Mouse (Mus musculus) MEL (cell line): ENCODE data around the gene Tnfrsf13c. TPM values are rescaled to one million over a fixed set of nuclear protein-coding genes. Genes with fewer than 3 reads are reported as not detected.

Source experiments
- DNase-seq: peaks from one replicate; pipeline ENCODE4 v3.0.0; 2011; ENCODE audit warnings: low read depth, low spot score
- H3K27ac ChIP-seq: 2 replicates; pipeline ENCODE4 v1.5.1; 2012; ENCODE audit warnings: low read depth, mild to moderate bottlenecking, control low read depth, low read length, moderate library complexity; ENCODE audit not compliant: control insufficient read depth
- H3K27me3 ChIP-seq, 2 experiments: fragments of 150-350 bp in 1 of 2; sonication (generic) in 1 of 2; 2 replicates each; pipeline ENCODE4 v1.6.1; 2012; ENCODE audit warnings: low read length in 2 of 2, mild to moderate bottlenecking in 2 of 2, improper control_type of control experiment in 1 of 2, moderate library complexity in 1 of 2; ENCODE audit not compliant: insufficient read depth in 2 of 2, control insufficient read depth in 1 of 2
- H3K36me3 ChIP-seq, 2 experiments: 2 replicates each; pipeline ENCODE4 v1.6.1; 2012 to 2014; ENCODE audit warnings: low read length in 2 of 2, improper control_type of control experiment in 1 of 2, inconsistent platforms in 1 of 2, mild to moderate bottlenecking in 1 of 2; ENCODE audit not compliant: insufficient read depth in 2 of 2, control insufficient read depth in 1 of 2
- H3K4me1 ChIP-seq, 2 experiments: fragments of 150-350 bp in 1 of 2; sonication (generic) in 1 of 2; 2 replicates each; pipeline ENCODE4 v1.6.1; 2012; ENCODE audit warnings: low read length in 2 of 2, improper control_type of control experiment in 1 of 2, mild to moderate bottlenecking in 1 of 2; ENCODE audit not compliant: insufficient read depth in 2 of 2, control insufficient read depth in 1 of 2
- H3K4me3 ChIP-seq, 2 experiments: fragments of 150-350 bp in 1 of 2; sonication (generic) in 1 of 2; 2 replicates each; pipeline ENCODE4 v1.5.1; 2012; ENCODE audit warnings: low read depth in 2 of 2, low read length in 2 of 2, mild to moderate bottlenecking in 2 of 2, moderate library complexity in 2 of 2, control low read depth in 1 of 2, improper control_type of control experiment in 1 of 2; ENCODE audit not compliant: control insufficient read depth in 1 of 2, insufficient read depth in 1 of 2
- H3K79me2 ChIP-seq: 2 replicates; pipeline ENCODE4 v1.6.1; 2012; ENCODE audit warnings: mild to moderate bottlenecking, low read length, moderate library complexity; ENCODE audit not compliant: control insufficient read depth, poor library complexity, insufficient read depth
- H3K9ac ChIP-seq: 2 replicates; pipeline ENCODE4 v1.6.1; 2012; ENCODE audit warnings: low read depth, mild to moderate bottlenecking, control low read depth, low read length, moderate library complexity; ENCODE audit not compliant: control insufficient read depth, poor library complexity, severe bottlenecking
- H3K9me3 ChIP-seq: fragments of 150-350 bp; sonication (generic); replicated peaks from 2 replicates; pipeline ENCODE4 v1.6.1; 2012; ENCODE audit warnings: mild to moderate bottlenecking, low read length, improper control_type of control experiment, moderate library complexity; ENCODE audit not compliant: insufficient read depth
- CHD1 ChIP-seq: IDR thresholded peaks from 2 replicates; pipeline ENCODE4 v1.6.1; 2012; ENCODE audit warnings: low read depth, mild to moderate bottlenecking, inconsistent platforms, low read length, improper control_type of control experiment
- E2F4 ChIP-seq: IDR thresholded peaks from 2 replicates; pipeline ENCODE4 v1.6.1; 2011; ENCODE audit warnings: low read depth, low read length, improper control_type of control experiment, borderline replicate concordance
- ELF1 ChIP-seq: IDR thresholded peaks from 2 replicates; pipeline ENCODE4 v1.6.1; 2014; ENCODE audit warnings: low read depth, mild to moderate bottlenecking, inconsistent platforms, low read length, improper control_type of control experiment, moderate library complexity
- HCFC1 ChIP-seq: IDR thresholded peaks from 2 replicates; pipeline ENCODE4 v1.6.1; 2012; ENCODE audit warnings: low read depth, mild to moderate bottlenecking, inconsistent platforms, low read length, improper control_type of control experiment, moderate library complexity
- JUND ChIP-seq: IDR thresholded peaks from 2 replicates; pipeline ENCODE4 v1.6.1; 2011; ENCODE audit warnings: low read depth, mild to moderate bottlenecking, improper control_type of control experiment, low read length
- MXI1 ChIP-seq: IDR thresholded peaks from 2 replicates; pipeline ENCODE4 v1.6.1; 2011; ENCODE audit warnings: mild to moderate bottlenecking, low read depth, low read length, improper control_type of control experiment
- MYB ChIP-seq: IDR thresholded peaks from 2 replicates; pipeline ENCODE4 v1.6.1; 2011; ENCODE audit warnings: mild to moderate bottlenecking, low read depth, low read length, improper control_type of control experiment
- NELFE ChIP-seq: IDR thresholded peaks from 2 replicates; pipeline ENCODE4 v1.6.1; 2011; ENCODE audit warnings: low read depth, low read length, improper control_type of control experiment
- NRF1 ChIP-seq: IDR thresholded peaks from 2 replicates; pipeline ENCODE4 v1.6.1; 2014; ENCODE audit warnings: low read depth, mild to moderate bottlenecking, inconsistent platforms, low read length, improper control_type of control experiment, moderate library complexity; ENCODE audit not compliant: poor library complexity, insufficient read depth, severe bottlenecking
- POLR2AphosphoS5 ChIP-seq: IDR thresholded peaks from 2 replicates; pipeline ENCODE4 v1.6.1; 2012; ENCODE audit warnings: low read depth, borderline replicate concordance, mild to moderate bottlenecking, inconsistent platforms, low read length, moderate library complexity, mixed read lengths
- RAD21 ChIP-seq: IDR thresholded peaks from 2 replicates; pipeline ENCODE4 v1.6.1; 2011; ENCODE audit warnings: mild to moderate bottlenecking, low read depth, low read length, improper control_type of control experiment
- TAL1 ChIP-seq: IDR thresholded peaks from 2 replicates; pipeline ENCODE4 v1.6.1; 2012; ENCODE audit warnings: mild to moderate bottlenecking, inconsistent platforms, low read length, moderate library complexity, mixed read lengths
- TCF12 ChIP-seq: IDR thresholded peaks from 2 replicates; pipeline ENCODE4 v1.6.1; 2014; ENCODE audit warnings: low read depth, mild to moderate bottlenecking, inconsistent platforms, low read length, improper control_type of control experiment, moderate library complexity
- UBTF ChIP-seq: IDR thresholded peaks from 2 replicates; pipeline ENCODE4 v1.6.1; 2012; ENCODE audit warnings: low read depth, mild to moderate bottlenecking, inconsistent platforms, low read length, improper control_type of control experiment, moderate library complexity, borderline replicate concordance; ENCODE audit not compliant: insufficient read depth
- USF2 ChIP-seq, 2 experiments: IDR thresholded peaks; 2 replicates each; pipeline ENCODE4 v1.6.1; 2011 to 2012; ENCODE audit warnings: improper control_type of control experiment in 2 of 2, low read length in 2 of 2, borderline replicate concordance in 1 of 2, inconsistent platforms in 1 of 2, low read depth in 1 of 2, mild to moderate bottlenecking in 1 of 2; ENCODE audit not compliant: insufficient read depth in 1 of 2
- polyA plus RNA-seq, 2 experiments: library from polyadenylated mRNA; stranded (reverse) in 1 of 2; unstranded in 1 of 2; fragments of >175 nt in 1 of 2; fragments of >200 nt in 1 of 2; gene quantifications; 2 replicates each; pipeline versions ENCODE4 v1.2.1 to v1.2.4; 2012; ENCODE audit warnings: low replicate concordance in 2 of 2, low read depth in 1 of 2; ENCODE audit not compliant: insufficient read length in 2 of 2, insufficient read depth in 1 of 2, missing spikeins in 1 of 2
- total RNA-seq: library from RNA; depleted of rRNA; stranded (reverse); fragments of 300-350 nt; gene quantifications from 2 replicates; pipeline ENCODE4 v1.2.3, GENCODE M21; 2012

Tnfrsf13c gene
- total and polyA plus RNA-seq, 3 experiments: 0.63 to 1.5 TPM; not detected in 1

DNA sequence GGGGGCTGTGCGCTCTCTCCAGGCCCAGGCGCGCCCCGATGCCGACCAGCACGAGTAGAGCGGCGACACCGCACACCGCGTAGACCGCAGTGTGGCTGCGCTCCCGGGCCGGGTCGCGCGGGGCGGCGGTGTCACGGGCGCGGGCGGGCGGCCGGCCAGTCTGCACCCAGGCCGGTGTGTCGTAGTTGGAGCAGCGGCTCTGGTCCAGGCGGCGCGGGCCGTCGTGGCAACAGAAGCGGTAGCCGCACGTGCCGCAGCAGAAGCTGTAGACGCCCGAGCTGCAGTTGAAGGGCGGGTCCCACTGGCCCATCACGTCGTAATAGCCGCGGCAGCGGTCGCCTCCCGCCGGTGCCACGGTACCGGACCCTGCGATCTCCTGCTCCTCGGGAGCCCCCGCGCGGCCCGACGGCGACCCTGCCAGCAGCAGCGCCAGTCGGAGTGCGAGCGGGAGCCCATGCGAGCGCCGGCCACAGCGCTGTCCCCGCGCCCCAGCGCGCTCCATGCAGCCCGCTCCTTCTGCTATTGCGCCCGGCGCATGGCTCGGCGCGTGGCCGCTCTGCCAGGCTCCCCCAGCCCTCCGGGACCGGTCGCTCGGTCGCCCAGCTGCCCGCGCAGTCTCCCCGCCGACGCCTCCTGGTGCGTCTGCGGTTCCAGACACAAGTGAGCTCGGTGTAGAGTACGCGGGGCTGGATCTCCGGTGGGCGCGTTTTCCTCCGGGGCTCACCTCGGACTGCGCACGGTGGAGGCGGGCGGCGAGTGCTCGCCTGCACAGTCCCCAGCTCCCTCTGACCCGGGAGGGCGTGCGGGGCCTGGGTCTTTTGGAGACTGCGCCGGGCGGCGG is 12.0 kb downstream of the Tnfrsf13c start:
- no peak overlapping the region for H3K9ac ChIP-seq
- no peaks in the 10 kb centered on the region for H3K4me1 ChIP-seq
- H3K4me3 ChIP-seq: no peak overlapping the region
- no peaks in the 10 kb centered on the region for H3K36me3 ChIP-seq
- no peaks in the 10 kb centered on the region for H3K79me2 ChIP-seq
- H3K27ac ChIP-seq: no peak overlapping the region
- no peaks in the 10 kb centered on the region for H3K9me3 ChIP-seq
- no peak for DNase-seq
- TF ChIP-seq UBTF (no peak), RAD21 (no peak), HCFC1 (no peak), TCF12 (no peak), TAL1 (no peak), E2F4 (no peak), MYB (no peak), MXI1 (no peak)
- no peaks in the 10 kb centered on the region for H3K27me3 ChIP-seq

DNA sequence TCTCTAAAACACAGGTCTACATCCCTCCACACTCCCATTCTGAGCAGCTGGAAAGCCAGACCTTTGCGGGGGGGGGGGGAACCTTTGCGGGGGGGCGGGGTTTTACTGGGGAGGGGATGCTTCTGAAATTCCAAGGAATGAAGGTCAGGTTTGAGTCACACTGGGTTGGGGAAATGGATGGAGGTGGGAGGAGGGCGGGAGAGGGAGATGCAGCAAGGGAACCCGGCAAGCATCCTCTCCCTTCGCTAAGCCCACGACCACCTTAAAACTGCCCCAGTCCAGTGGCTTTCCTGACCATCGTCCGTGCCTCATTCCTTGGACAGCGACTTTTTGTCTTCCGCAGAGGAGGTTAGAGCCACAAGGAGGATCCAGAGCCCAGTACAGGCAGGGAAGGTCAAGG is 12.9 kb downstream of the Tnfrsf13c start:
- no peaks in the 10 kb centered on the region for H3K27me3 ChIP-seq
- H3K36me3 ChIP-seq: no peaks in the 10 kb centered on the region
- no peaks in the 10 kb centered on the region for H3K4me1 ChIP-seq
- no peak overlapping the region for H3K27ac ChIP-seq
- no peak for TF ChIP-seq USF2 (IDR thresholded peaks at IDR 0.05; ENCODE audit: borderline replicate concordance in 1 of 2, insufficient read depth in 1 of 2, low read depth in 1 of 2, low read length in 2 of 2)
- no peak for TF ChIP-seq ELF1
- TF ChIP-seq POLR2AphosphoS5: no peak
- no peak for TF ChIP-seq NELFE
- TF ChIP-seq JUND: no peak
- TF ChIP-seq CHD1: no peak
- TF ChIP-seq NRF1: no peak
- no peak overlapping the region for H3K4me3 ChIP-seq
- H3K9ac ChIP-seq: no peak overlapping the region
- H3K79me2 ChIP-seq: no peaks in the 10 kb centered on the region
- DNase-seq: no peak
- H3K9me3 ChIP-seq: no peaks in the 10 kb centered on the region
